Mouse (Mus musculus) liver, postnatal 0 days (tissue): ENCODE measurements at regions not wholly inside any gene's neighbourhood (a gene's known extent, or its start where the extent isn't known, plus 50 kb on each side); places are given as distances from the start of the nearest gene placed in this dataset.

Experiments
- ATAC-seq: fragments of 200-750 bp; cut with Nextera tagmentation; 2 replicates; pipeline ENCODE4 v1.8.0; 2017; ENCODE audit warnings: mild to moderate bottlenecking, moderate library complexity
- DNase-seq: peaks from one replicate; pipeline ENCODE4 v3.0.0-alpha.2; 2016
- H3K27ac ChIP-seq: fragments of 300-500 bp; sonication (generic); 2 replicates; pipeline ENCODE4 v1.5.1; 2014; ENCODE audit warnings: antibody characterized with exemption, moderate library complexity, mild to moderate bottlenecking, low read depth
- H3K27me3 ChIP-seq: fragments of 300-500 bp; sonication (generic); 2 replicates; pipeline ENCODE4 v1.6.1; 2014; ENCODE audit warnings: low read length, control low read depth, mixed read lengths; ENCODE audit not compliant: insufficient read depth
- H3K36me3 ChIP-seq: fragments of 300-500 bp; sonication (generic); replicated peaks from 2 replicates; pipeline ENCODE4 v1.6.1; 2014; ENCODE audit warnings: mild to moderate bottlenecking, control low read depth, low read length, moderate library complexity, mixed read lengths; ENCODE audit not compliant: insufficient read depth
- H3K4me1 ChIP-seq: fragments of 300-500 bp; sonication (generic); 2 replicates; pipeline ENCODE4 v1.6.1; 2014; ENCODE audit warnings: antibody characterized with exemption, mild to moderate bottlenecking, control low read depth; ENCODE audit not compliant: insufficient read depth
- H3K4me2 ChIP-seq: fragments of 300-500 bp; sonication (generic); 2 replicates; pipeline ENCODE4 v1.6.1; 2014; ENCODE audit warnings: low read depth, mild to moderate bottlenecking, low read length, moderate library complexity, mixed read lengths
- H3K4me3 ChIP-seq: fragments of 300-500 bp; sonication (generic); 2 replicates; pipeline ENCODE4 v1.5.1; 2014; ENCODE audit warnings: low read depth, low read length
- H3K9ac ChIP-seq: fragments of 300-500 bp; sonication (generic); replicated peaks from 2 replicates; pipeline ENCODE4 v1.6.1; 2014; ENCODE audit warnings: mild to moderate bottlenecking, moderate library complexity
- H3K9me3 ChIP-seq: fragments of 300-500 bp; sonication (generic); 2 replicates; pipeline ENCODE4 v1.6.1; 2016; ENCODE audit warnings: mild to moderate bottlenecking, control low read depth, low read length, mixed read lengths
- CTCF ChIP-seq: sonication (generic); IDR thresholded peaks from 2 replicates; pipeline ENCODE4 v1.5.1; 2016; ENCODE audit warnings: antibody characterized with exemption, low read depth
- EP300 ChIP-seq: IDR thresholded peaks from 2 replicates; pipeline ENCODE4 v1.6.1; 2016; ENCODE audit warnings: antibody characterized with exemption, low read depth, mild to moderate bottlenecking
- WGBS: fragments of 180-500 bp; shearing (Covaris S2); extraction: QIAGEN DNeasy Blood & Tissue Kit; methylation state at CpG from one replicate; pipeline ENCODE4 v1.1.7; 2014; ENCODE audit not compliant: insufficient replicate concordance; 5-methylcytosine and 5-hydroxymethylcytosine counted together

DNA sequence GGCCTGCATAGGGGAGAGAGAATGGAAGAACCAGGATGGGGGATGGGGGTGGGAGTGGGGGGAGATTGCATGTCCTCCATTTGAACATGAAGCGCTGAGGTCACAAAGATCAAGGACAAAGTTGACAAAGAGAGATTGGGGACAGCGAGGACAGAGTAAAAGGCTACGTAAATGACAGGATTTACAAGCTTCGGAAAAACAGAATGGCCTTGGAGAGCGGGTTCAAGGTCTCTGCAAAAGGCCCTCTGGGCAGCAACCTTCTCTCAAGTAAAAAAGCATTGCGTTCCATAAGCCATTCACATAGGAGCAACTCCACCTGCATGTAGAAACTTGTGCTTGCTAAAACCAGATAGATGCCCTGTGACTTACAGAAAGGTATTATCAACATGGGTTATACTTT, 86.0 kb upstream of the Frmd6 start:
- ATAC-seq: no peak
- no peak for DNase-seq
- Histone ChIP-seq H3K4me2 (no peak overlapping the region), H3K27ac (no peak overlapping the region), H3K27me3 (no peaks in the 10 kb centered on the region), H3K9me3 (no peaks in the 10 kb centered on the region), H3K9ac (no peak overlapping the region), H3K36me3 (no peaks in the 10 kb centered on the region), H3K4me3 (no peak overlapping the region), H3K4me1 (no peaks in the 10 kb centered on the region)
- TF ChIP-seq EP300 (no peak), CTCF (no peak)
- 60% methylated on average over 6 of the region's 6 CpGs for WGBS

DNA sequence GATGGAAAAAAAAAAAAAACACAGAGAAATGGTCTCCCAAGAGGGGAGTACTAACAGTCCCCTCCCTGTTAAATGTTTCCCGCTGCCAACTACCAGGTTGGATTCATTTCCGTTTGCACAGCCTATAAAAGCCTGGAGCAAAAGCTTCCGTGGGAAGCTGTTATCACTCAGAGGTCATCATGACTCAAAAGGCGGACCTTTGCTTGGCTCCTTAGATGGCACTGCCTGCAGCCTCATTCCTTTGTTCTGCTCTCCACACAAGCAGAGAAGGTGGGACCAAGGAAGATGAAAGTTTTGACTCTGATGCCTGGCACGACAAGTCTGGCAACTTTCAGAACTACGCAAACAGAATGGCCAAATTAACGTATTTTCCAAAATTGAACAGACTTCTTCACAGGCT, 85.5 kb upstream of the Frmd6 start:
- H3K9ac ChIP-seq: no peak overlapping the region
- WGBS: 69% methylated on average over 7 of the region's 7 CpGs

DNA sequence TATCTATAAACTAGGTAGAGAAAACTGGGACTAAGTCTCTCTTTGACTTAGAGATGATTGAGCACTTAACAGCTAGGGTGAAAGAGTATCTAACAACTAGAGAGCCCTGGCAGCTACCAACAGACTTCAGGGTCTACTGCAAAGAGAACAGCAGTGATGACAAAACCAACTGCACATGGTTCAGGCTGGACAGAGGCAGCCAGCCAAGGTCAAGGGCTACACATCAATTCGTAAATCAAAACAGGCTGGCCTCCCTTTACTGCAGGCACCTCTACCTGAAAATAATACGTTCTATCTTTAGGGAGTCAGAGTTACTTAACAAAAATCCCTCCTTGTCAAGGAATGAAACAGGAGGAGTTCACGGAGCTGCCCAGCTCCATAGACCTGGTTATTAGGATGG, 82.5 kb upstream of the Frmd6 start:
- H3K4me3 ChIP-seq: no peak overlapping the region
- H3K27me3 ChIP-seq: no peaks in the 10 kb centered on the region
- WGBS: 60% methylated on average over 3 of the region's 3 CpGs
- no peak overlapping the region for H3K9ac ChIP-seq
- no peak overlapping the region for H3K4me2 ChIP-seq
- no peak for TF ChIP-seq CTCF
- no peak for TF ChIP-seq EP300
- ATAC-seq: no peak
- no peaks in the 10 kb centered on the region for H3K9me3 ChIP-seq
- no peak for DNase-seq
- H3K4me1 ChIP-seq: no peaks in the 10 kb centered on the region
- H3K36me3 ChIP-seq: no peaks in the 10 kb centered on the region
- H3K27ac ChIP-seq: no peak overlapping the region

More for the DNA sequence above, 85.5 kb upstream of the Frmd6 start:
- H3K9me3 ChIP-seq: no peaks in the 10 kb centered on the region
- no peak for ATAC-seq
- H3K27ac ChIP-seq: no peak overlapping the region
- no peaks in the 10 kb centered on the region for H3K4me1 ChIP-seq
- TF ChIP-seq EP300: no peak
- H3K4me3 ChIP-seq: no peak overlapping the region
- H3K27me3 ChIP-seq: no peaks in the 10 kb centered on the region
- no peaks in the 10 kb centered on the region for H3K36me3 ChIP-seq
- H3K4me2 ChIP-seq: no peak overlapping the region
- no peak for DNase-seq

DNA sequence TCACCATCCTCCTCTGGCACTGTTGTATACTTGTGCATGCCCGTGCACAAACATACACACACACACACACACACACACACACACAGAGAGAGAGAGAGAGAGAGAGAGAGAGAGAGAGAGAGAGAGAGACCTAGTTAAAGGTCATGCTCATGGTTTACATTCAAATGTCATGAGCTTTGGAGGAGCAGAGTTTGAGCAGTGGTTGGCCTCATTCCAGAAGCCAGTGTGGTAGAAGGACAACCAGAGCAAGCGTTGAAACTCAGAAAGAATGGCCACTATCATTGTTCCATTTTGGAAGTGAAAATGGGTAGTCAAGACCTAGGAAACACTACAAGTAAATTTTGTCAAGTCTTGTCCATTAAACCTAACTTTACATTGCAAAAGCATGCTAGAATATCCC, 79.6 kb upstream of the Frmd6 start:
- Histone ChIP-seq H3K4me1 (no peaks in the 10 kb centered on the region), H3K4me3 (no peak overlapping the region), H3K4me2 (no peak overlapping the region), H3K27me3 (no peaks in the 10 kb centered on the region), H3K27ac (no peak overlapping the region), H3K9ac (no peak overlapping the region), H3K36me3 (no peaks in the 10 kb centered on the region), H3K9me3 (no peaks in the 10 kb centered on the region)
- no peak for ATAC-seq
- 45% methylated on average over 2 of the region's 2 CpGs for WGBS
- no peak for TF ChIP-seq EP300
- no peak for TF ChIP-seq CTCF
- DNase-seq: no peak

DNA sequence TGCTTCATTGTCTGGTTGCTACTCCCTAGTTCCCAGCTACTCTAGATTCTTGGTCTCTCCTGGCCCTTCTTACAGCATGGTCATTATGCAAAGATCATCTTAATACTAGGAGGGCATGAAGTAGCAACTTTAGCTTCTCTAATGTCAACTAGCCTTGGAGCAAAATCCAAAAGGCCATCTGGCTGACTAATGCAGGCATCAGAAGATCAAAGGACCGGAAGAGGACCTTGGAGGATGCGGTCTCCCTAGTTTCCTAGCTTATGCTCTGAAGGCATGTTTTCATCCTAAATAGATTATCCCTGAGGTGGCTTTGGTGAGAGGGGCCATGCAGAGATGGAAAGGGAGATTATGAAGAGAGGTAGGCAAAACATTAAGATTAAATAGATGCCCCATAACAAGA, 75.7 kb upstream of the Frmd6 start:
- DNase-seq: no peak
- WGBS: 81% methylated on average over 2 of the region's 2 CpGs

GRCm38 (mm10) chr12:70750651-70751578, 74.4 kb upstream of the Frmd6 start:
- TF ChIP-seq CTCF: no peak
- TF ChIP-seq EP300: no peak
- ATAC-seq (no peak), DNase-seq (no peak)
- no peak overlapping the region for H3K4me3 ChIP-seq
- 85% methylated on average over 7 of the region's 7 CpGs for WGBS
- no peaks in the 10 kb centered on the region for H3K9me3 ChIP-seq
- H3K4me1 ChIP-seq: no peaks in the 10 kb centered on the region
- no peak overlapping the region for H3K4me2 ChIP-seq
- no peak overlapping the region for H3K9ac ChIP-seq
- no peaks in the 10 kb centered on the region for H3K36me3 ChIP-seq
- no peak overlapping the region for H3K27ac ChIP-seq
- no peaks in the 10 kb centered on the region for H3K27me3 ChIP-seq

More for the DNA sequence above, 75.7 kb upstream of the Frmd6 start:
- Histone ChIP-seq H3K27ac (no peak overlapping the region), H3K4me2 (no peak overlapping the region), H3K4me1 (no peaks in the 10 kb centered on the region), H3K9ac (no peak overlapping the region), H3K4me3 (no peak overlapping the region), H3K36me3 (no peaks in the 10 kb centered on the region), H3K9me3 (no peaks in the 10 kb centered on the region), H3K27me3 (no peaks in the 10 kb centered on the region)
- no peak for ATAC-seq
- TF ChIP-seq EP300 (no peak), CTCF (no peak)
